Mouse (Mus musculus) lung, embryonic 16.5 days (tissue): Measurements from ENCODE around the gene Cftr. TPM values are rescaled to one million over a fixed set of nuclear protein-coding genes. Genes with fewer than 3 reads are reported as not detected.

ENCODE experiments used
- ATAC-seq: fragments of 200-750 bp; cut with Nextera tagmentation; 2 replicates; pipeline ENCODE4 v1.8.0; 2017; ENCODE audit warnings: low read depth, mild to moderate bottlenecking, moderate library complexity
- H3K27ac ChIP-seq: fragments of 300-500 bp; sonication (generic); 2 replicates; pipeline ENCODE4 v1.5.1; 2014; ENCODE audit warnings: mild to moderate bottlenecking, control low read depth, low read length
- H3K27me3 ChIP-seq: fragments of 300-500 bp; sonication (generic); 2 replicates; pipeline ENCODE4 v1.6.1; 2014; ENCODE audit warnings: low read depth, low read length, mixed read lengths; ENCODE audit not compliant: control insufficient read depth, insufficient read depth
- H3K36me3 ChIP-seq: fragments of 300-500 bp; sonication (generic); 2 replicates; pipeline ENCODE4 v1.6.1; 2014; ENCODE audit warnings: low read length; ENCODE audit not compliant: control insufficient read depth, insufficient read depth
- H3K4me1 ChIP-seq: fragments of 300-500 bp; sonication (generic); replicated peaks from 2 replicates; pipeline ENCODE4 v1.6.1; 2014; ENCODE audit warnings: low read length, mixed read lengths; ENCODE audit not compliant: control insufficient read depth, insufficient read depth
- H3K4me2 ChIP-seq: fragments of 300-500 bp; sonication (generic); 2 replicates; pipeline ENCODE4 v1.6.1; 2014; ENCODE audit warnings: low read depth, low read length, control low read depth
- H3K4me3 ChIP-seq: fragments of 300-500 bp; sonication (generic); 2 replicates; pipeline ENCODE4 v1.5.1; 2014; ENCODE audit warnings: mild to moderate bottlenecking, low read length, control low read depth
- H3K9ac ChIP-seq: fragments of 300-500 bp; sonication (generic); 2 replicates; pipeline ENCODE4 v1.6.1; 2014; ENCODE audit warnings: low read length, control low read depth
- H3K9me3 ChIP-seq: fragments of 300-500 bp; sonication (generic); 2 replicates; pipeline ENCODE4 v1.6.1; 2016; ENCODE audit warnings: low read length; ENCODE audit not compliant: control insufficient read depth
- WGBS: fragments of 180-500 bp; shearing (Covaris S2); extraction: QIAGEN DNeasy Blood & Tissue Kit; methylation state at CpG from one replicate; pipeline ENCODE4 v1.1.7; 2014; 5-methylcytosine and 5-hydroxymethylcytosine counted together
- polyA plus RNA-seq: library from polyadenylated mRNA; unstranded; fragments of >200 nt; fragmentation: Nextera tagmentation; extraction: Ambion mirVana; gene quantifications from 2 replicates; pipeline ENCODE4 v1.2.1, GENCODE M21; 2015

The Cftr gene
- polyA plus RNA-seq, 1 experiment from 2014 or later, result 6.4 TPM

DNA sequence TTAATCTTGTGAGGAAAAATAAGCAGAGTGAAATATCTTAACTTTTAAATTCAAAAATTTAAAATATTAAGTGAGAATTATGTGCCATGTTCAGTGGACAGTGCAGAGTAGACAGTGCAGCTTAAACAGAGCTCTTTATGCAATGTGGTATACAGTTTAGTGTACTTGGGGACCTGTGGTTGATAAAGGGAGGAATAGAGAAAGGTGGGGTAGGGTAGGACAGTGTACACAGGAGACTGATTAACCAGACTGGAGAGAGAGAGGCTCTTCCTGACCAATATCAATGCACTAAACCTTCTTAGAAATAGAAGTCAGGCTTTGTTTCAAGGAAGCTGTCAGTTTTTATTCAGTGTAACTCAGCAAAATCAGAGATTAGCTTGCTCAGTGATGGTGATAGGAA is 12.4 kb downstream of the Cftr start:
- no peak for ATAC-seq
- no peaks in the 10 kb centered on the region for H3K4me1 ChIP-seq
- H3K27me3 ChIP-seq, result no peaks in the 10 kb centered on the region
- H3K9ac ChIP-seq, result no peak overlapping the region
- H3K4me2 ChIP-seq, result no peak overlapping the region
- no peaks in the 10 kb centered on the region for H3K36me3 ChIP-seq
- no peaks in the 10 kb centered on the region for H3K9me3 ChIP-seq
- H3K4me3 ChIP-seq, result no peak overlapping the region
- no peak overlapping the region for H3K27ac ChIP-seq

DNA sequence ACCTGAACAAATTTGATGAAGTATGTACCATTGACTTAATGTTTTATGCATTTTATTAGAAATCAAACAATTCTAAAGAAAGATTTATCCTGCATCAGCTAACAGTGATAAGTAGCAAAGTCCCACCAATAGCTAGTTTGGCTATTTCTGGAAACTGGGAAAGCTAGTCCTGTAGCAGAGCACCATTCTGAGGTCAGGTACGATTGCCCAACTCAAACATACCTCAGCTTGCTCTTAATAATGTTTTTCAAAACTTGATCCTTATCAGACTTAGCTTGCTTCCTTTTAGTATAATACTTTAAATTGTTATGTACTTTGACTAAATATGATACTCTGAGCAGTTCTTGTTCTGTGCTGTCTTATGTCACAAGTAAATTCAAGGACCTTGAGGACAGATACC is 50.2 kb downstream of the Cftr start:
- H3K4me1 ChIP-seq, result no peaks in the 10 kb centered on the region
- H3K9ac ChIP-seq, result no peak overlapping the region
- ATAC-seq, result no peak
- no peak overlapping the region for H3K4me2 ChIP-seq
- 43% methylated on average over 1 of the region's 1 CpGs for WGBS
- H3K9me3 ChIP-seq, result no peaks in the 10 kb centered on the region
- H3K27me3 ChIP-seq, result no peaks in the 10 kb centered on the region
- H3K27ac ChIP-seq, result no peak overlapping the region
- H3K36me3 ChIP-seq, result no peaks in the 10 kb centered on the region
- no peak overlapping the region for H3K4me3 ChIP-seq

DNA sequence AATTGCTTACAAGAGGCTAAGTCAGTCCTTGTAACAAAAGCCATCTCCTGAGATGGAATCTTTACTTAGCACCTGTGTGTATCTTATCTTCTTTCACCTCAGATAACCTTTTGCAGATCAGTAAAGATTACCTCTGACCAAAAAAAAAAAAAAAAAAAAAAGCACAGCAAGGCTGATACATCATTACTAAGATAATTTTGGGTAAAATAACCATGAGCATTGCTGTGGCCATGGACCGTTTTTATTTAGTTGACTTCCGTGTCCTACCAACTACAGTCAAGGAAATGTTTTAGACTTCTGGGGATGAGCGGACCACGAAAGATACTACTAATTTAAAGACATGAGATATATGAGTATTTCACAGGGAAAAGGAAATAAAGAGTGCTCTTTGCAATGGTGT is 52.7 kb downstream of the Cftr start:
- WGBS, result 86% methylated on average over 4 of the region's 4 CpGs
- H3K36me3 ChIP-seq, result no peaks in the 10 kb centered on the region
- H3K4me3 ChIP-seq, result no peak overlapping the region
- H3K27me3 ChIP-seq, result no peaks in the 10 kb centered on the region
- H3K27ac ChIP-seq, result no peak overlapping the region
- H3K4me1 ChIP-seq, result no peaks in the 10 kb centered on the region
- H3K9me3 ChIP-seq, result no peaks in the 10 kb centered on the region
- no peak overlapping the region for H3K4me2 ChIP-seq
- H3K9ac ChIP-seq, result no peak overlapping the region
- no peak for ATAC-seq

- Histone ChIP-seq H3K36me3 (no peaks in the 10 kb centered on the region), H3K27ac (no peak overlapping the region), H3K9me3 (no peaks in the 10 kb centered on the region), H3K27me3 (no peaks in the 10 kb centered on the region), H3K4me2 (no peak overlapping the region), H3K9ac (no peak overlapping the region), H3K4me3 (no peak overlapping the region), H3K4me1 (no peaks in the 10 kb centered on the region)
- WGBS, result 14% methylated on average over 3 of the region's 3 CpGs
- ATAC-seq, result no peak
Measured at GRCm38 (mm10) chr6:18225157-18225556, 54.7 kb downstream of the Cftr start.

DNA sequence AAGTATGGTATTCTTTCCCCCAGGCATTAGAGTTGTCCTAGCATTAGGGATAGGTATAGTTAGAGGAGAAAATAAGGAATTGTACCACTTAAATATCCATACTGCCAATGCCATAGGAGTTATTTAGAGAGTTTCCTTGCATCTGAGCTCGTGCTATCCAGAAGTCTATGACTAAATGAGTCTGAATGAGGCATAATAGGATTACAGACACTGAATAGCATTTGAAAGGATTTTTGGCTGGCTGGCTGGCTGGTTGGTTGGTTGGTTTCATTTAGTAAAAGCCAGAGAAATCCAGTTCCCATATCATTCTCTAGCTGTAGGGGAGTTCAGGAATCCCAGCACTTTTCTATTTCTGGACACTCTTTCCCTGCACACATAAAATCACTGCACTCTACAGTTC is 76.0 kb downstream of the Cftr start:
- H3K4me2 ChIP-seq, result no peak overlapping the region
- H3K9ac ChIP-seq, result no peak overlapping the region
- ATAC-seq, result no peak
- peaks cover 2% of the 10 kb centered on the region; the same call in 1 of the 2 replicates for H3K4me1 ChIP-seq
- no peaks in the 10 kb centered on the region for H3K36me3 ChIP-seq
- no peak overlapping the region for H3K27ac ChIP-seq
- no peak overlapping the region for H3K4me3 ChIP-seq
- H3K9me3 ChIP-seq, result no peaks in the 10 kb centered on the region
- no peaks in the 10 kb centered on the region for H3K27me3 ChIP-seq
- 68% methylated on average over 1 of the region's 1 CpGs for WGBS

DNA sequence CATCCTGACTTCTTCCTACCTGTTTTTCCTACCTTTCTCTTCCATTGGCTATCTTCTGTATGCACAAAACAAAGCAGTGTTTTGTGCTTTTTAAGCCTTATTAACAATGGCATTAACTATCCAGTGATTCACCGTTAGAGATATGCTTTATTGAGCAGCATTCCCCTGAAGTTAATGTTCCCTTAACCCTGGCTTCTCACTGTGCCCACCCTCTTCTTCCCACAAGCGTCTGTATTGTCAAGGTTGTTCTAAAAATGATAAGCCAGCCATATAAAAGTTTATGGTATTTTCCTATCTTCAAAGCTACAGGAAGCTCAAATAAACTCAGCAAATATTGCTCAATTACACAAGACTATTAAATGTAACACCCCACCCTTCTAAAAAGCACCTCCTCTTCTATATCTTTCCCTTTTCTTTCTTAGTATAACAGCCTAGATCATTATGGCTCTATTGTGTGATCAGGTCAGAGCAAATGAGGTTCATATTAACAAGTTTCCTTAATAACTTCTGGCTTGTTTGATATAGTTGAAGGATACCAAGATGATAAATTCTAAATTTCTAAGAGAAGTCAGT is 77.5 kb downstream of the Cftr start:
- WGBS, result 43% methylated on average over 2 of the region's 2 CpGs
- H3K4me1 ChIP-seq, result peaks cover 2% of the 10 kb centered on the region; the same call in 1 of the 2 replicates
- no peaks in the 10 kb centered on the region for H3K9me3 ChIP-seq
- H3K27ac ChIP-seq, result 0 out of 2 replicates have a peak overlapping the region, but pooled peaks have one; percentile 17
- no peak overlapping the region for H3K4me3 ChIP-seq
- no peaks in the 10 kb centered on the region for H3K36me3 ChIP-seq
- peak; percentile 78 for ATAC-seq
- no peak overlapping the region for H3K4me2 ChIP-seq
- no peaks in the 10 kb centered on the region for H3K27me3 ChIP-seq
- no peak overlapping the region for H3K9ac ChIP-seq

- Histone ChIP-seq H3K4me2 (no peak overlapping the region), H3K4me3 (no peak overlapping the region), H3K4me1 (peaks cover 2% of the 10 kb centered on the region; the same call in 1 of the 2 replicates), H3K9ac (no peak overlapping the region), H3K36me3 (no peaks in the 10 kb centered on the region), H3K27me3 (no peaks in the 10 kb centered on the region), H3K9me3 (no peaks in the 10 kb centered on the region), H3K27ac (no peak overlapping the region)
- WGBS, result 26% methylated on average over 4 of the region's 4 CpGs
- ATAC-seq, result peak; percentile 95
Measured at GRCm38 (mm10) chr6:18248464-18248863, 78.0 kb downstream of the Cftr start.

GRCm38 (mm10) chr6:18254586-18254985 is 84.1 kb downstream of the Cftr start:
- Histone ChIP-seq H3K27ac (no peak overlapping the region), H3K4me2 (no peak overlapping the region), H3K4me1 (no peaks in the 10 kb centered on the region), H3K9me3 (no peaks in the 10 kb centered on the region), H3K4me3 (no peak overlapping the region), H3K27me3 (no peaks in the 10 kb centered on the region), H3K9ac (no peak overlapping the region), H3K36me3 (no peaks in the 10 kb centered on the region)
- ATAC-seq, result no peak
- WGBS, result 52% methylated on average over 5 of the region's 5 CpGs

- no peaks in the 10 kb centered on the region for H3K36me3 ChIP-seq
- H3K4me1 ChIP-seq, result no peaks in the 10 kb centered on the region
- ATAC-seq, result no peak
- no peaks in the 10 kb centered on the region for H3K27me3 ChIP-seq
- WGBS, result 28% methylated on average over 1 of the region's 1 CpGs
- no peak overlapping the region for H3K9ac ChIP-seq
- H3K4me3 ChIP-seq, result no peak overlapping the region
- H3K27ac ChIP-seq, result no peak overlapping the region; the same call in 1 of the 2 replicates
- H3K9me3 ChIP-seq, result no peaks in the 10 kb centered on the region
- no peak overlapping the region for H3K4me2 ChIP-seq
Measured at GRCm38 (mm10) chr6:18270983-18271382, 100.5 kb downstream of the Cftr start.

- Histone ChIP-seq H3K27me3 (no peaks in the 10 kb centered on the region), H3K4me1 (no peaks in the 10 kb centered on the region), H3K4me2 (no peak overlapping the region), H3K36me3 (no peaks in the 10 kb centered on the region), H3K9ac (no peak overlapping the region), H3K27ac (no peak overlapping the region), H3K4me3 (no peak overlapping the region), H3K9me3 (no peaks in the 10 kb centered on the region)
- ATAC-seq, result no peak
- 54% methylated on average over 2 of the region's 2 CpGs for WGBS
Measured at GRCm38 (mm10) chr6:18300781-18301180, 130.3 kb downstream of the Cftr start.
